Mouse (Mus musculus): ENCODE results near the gene Lmnb2. TPM values are rescaled to one million over a fixed set of nuclear protein-coding genes. Genes with fewer than 3 reads are reported as not detected.

The Lmnb2 gene
- total RNA-seq, 2 experiments from 2014 or later, result 2.7 to 3.2 TPM

DNA sequence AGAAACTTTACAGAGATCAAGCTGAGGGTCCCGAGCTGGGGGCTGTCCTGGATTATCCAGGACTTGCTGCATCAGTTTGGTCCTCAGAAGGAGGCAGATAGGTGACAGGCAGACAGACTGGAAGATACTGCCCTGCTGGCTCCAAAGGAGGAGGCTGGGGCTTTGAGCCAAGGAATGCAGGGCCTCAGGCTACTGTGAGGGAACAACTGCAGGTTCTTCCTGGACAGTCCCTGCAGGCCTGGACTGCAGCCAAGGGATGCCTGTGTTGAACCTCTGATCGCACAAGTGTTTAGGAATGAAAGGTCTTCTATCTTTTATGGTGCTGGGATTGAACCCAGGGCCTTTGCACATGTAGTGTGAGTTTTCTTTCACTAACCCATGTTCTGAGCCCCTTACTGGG lies 29.8 kb upstream of the Lmnb2 start:
- DNase-seq (ENCODE audit: low spot score), result no peak

DNA sequence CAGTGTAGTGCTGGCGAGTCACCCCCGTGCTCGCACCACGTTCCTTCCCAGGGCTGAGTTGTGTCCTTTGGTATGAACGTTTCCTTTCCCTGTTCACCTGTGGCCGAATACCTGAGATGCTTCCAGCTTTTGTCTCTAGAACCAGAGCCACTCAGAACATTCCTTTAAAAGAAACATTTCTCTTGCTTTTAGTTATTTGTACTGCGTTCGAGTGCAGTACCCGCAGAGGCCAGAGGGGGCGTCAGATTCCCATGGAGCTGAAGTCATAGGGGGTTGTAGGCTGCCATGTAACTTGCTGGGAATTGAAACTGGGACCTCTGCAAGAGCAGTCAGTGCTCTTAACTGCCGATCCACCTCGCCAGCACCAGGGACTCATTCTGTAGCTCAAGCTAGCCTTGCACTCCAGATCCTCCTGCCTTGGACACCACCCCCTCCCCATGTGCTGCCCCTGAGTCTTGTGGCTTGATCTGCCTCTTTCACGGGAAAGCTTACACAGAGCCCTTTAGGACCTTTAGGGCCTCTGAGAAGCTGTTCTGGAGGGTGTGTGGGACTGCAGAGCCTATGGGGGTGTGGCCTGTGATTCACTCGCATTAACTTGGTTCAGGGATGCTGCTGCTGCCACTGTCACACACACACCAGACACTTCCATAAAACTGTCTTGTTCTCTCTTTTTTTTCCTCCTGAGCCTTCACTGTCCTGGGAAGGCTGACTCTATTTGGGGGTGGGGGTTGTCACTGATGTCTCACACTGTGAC lies 28.8 kb upstream of the Lmnb2 start:
- no peak for DNase-seq (ENCODE audit: low spot score)

DNA sequence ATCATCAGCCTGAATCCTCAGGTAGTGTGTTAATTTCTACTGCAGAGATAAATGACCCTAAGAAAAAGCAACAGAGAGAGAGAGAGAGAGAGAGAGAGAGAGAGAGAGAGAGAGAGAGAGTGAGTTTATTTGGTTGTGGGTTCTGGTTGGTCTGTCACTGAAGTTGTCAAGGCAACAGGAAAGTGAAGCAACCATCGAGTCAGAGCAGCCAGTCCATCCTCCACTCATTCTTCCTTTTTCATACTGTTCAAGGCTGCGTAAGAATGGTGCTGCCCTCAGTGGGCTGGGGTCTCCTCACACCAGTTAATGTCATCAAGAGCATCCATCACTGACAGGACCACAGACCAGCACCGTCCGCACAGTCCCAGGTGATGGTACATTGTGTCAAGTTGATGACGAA lies 26.2 kb upstream of the Lmnb2 start:
- DNase-seq (ENCODE audit: low spot score), result no peak

DNA sequence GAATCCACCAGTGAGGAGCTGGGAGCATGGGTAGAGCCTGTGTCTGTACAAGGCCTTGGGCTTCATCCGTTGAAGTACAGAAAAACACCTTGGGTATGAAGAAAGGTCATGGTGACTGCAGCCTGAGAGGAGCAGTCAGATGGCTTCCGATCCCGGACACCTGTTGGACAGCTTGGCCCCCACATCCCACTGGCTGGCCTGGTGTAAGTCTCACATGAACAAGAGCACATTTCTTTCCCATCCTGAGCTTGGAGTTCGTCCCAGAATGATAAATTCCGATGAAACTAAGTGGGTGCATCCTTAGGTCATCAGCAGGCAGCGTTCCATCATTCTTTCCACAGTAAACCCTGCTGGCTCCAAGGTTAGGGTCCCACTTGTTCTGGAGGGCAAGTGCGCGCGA lies 25.7 kb upstream of the Lmnb2 start:
- DNase-seq (ENCODE audit: low spot score), result no peak

DNA sequence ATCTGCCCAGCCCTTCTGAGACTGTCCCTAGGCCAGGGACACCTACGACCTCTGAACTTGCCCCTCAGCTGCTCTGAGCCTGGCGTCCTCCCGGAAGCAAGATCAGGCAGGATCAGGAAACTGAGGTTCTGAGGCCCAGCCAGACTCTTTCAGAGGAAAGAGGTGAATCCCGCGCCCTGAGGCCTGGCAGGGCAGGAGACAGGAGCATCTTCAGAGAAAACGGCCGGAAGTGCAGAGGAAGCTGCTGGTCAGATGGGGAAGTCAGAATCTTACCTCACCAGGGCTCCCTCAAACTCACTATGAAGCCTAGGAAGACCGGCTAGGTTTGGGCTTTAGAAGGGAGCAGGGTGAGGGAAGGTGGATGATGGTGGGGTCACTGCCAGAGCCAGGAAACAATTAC lies 24.9 kb upstream of the Lmnb2 start:
- DNase-seq (ENCODE audit: low spot score), result no peak

DNA sequence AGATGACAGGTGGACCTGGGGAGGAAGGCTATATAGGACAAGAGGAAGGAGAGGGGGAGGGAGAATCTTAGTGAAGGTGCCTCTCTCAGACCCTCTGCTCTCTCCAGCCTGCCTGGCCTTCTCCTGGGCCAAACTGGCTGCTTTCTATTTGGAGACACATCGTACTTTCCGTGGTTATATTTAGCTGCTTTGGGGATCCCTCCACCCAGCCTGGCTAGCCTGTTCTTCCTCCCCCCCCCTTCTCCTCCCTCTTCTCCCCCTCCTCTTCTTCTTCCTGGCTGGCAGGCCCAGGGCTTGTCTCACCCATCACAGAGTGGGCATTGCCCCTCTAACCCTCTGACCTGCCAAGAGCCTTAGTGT lies 22.9 kb upstream of the Lmnb2 start:
- DNase-seq (ENCODE audit: low spot score), result peak; percentile 64

DNA sequence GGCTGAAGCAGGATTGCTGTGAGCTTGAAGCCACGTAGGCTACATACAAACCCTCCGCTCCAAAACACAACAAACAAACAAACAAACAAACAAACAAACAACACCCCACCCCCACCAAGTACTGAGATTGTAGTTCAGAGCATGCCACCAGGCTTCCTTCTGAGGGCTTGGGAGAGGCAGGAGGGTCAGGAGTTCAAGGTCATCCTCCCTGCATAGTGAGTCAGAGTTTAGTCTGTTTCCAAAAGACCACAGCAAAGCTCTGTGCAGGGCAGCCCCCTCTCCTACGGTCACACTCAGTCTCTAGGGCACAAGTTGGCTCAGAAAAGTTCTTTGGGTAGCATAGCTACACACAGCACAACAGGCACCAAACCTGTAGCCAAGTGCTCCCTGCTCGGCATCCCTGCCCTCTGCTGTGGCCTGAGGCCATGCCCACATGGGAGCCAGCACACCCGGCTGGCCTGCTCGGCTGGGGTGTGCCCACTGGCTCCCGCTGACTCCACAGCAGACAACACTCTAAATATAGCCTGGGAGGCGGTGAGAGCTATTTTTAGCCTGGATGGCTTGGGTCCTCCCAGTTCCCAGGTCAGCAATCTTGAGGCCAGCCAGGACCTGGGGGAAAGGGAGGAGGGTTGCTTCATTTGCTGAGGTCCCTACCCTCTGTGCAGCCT lies 22.4 kb upstream of the Lmnb2 start:
- DNase-seq (ENCODE audit: low spot score), result peak; percentile 89

DNA sequence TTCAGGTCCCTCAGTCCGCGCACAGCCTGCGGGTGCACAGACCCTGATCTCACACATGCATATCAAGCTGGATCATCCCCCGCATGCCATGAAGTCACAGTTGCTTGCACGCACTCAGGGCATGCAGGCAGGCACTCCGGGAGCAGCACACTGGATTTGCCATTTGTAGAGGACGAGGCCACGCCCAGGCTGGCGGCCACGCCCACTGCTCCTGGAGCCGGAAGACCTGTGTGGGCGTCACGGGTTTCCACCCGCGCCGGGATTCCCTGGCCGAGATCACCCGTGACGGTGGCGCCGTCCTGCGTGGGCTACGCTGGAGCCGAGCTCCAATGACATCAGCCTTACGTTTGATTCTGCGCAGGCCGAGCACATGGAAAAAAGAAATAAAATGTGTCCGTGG lies 21.6 kb upstream of the Lmnb2 start:
- peak; percentile 77 for DNase-seq (ENCODE audit: low spot score)

DNA sequence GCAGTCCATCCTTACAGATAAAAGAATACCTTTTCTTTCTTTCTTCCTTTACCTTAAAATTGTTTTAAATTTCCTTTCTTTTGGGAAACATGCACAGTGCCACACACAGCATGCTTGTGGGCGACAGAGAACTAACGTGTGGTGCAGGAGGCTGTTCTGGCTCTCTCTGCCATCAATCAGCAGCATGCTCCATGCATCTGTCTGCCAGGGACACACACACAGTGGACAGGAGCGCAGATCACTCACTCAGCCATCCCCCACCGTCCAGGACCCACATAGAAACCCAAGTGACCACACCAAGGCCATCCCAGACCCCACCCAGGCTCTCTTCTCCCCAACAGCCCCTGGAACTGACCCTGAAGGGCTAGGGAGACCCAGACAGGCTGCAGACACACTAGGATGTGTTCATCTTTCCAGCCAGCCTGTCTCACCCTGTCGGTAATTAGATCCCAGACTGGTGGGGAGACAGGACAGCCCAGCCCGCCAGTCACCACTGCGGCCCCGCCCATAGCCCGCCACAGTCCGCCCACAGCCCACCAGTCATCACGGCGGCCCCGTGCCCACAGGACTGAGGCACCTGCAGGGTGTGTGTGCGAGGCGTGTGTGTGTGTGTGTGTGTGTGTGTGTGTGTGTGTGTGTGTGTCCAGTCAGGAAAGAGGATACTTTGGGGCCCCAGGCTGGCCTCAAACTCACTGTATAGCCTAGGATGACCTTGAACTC lies 20.9 kb upstream of the Lmnb2 start:
- no peak for DNase-seq (ENCODE audit: low spot score)

DNA sequence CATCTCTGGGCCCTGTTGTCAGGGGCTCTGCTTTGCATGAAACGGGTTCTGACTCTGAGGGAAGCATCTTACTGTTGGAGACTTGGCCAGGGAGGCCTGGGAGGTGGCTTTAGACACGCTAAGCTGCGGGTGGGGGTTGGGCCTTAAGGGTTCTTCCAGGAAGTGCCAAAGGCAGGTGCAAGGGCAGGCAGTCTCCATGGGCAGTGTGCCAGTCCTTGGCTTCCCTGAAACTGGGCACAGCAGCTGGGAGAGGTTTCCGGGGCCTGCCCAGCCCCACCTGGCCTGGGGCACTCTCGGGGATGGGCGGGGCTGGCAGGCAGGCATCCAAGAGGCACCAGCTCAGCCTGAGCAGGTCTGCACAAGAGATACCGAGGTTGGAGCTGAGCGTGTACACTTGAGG lies 19.6 kb upstream of the Lmnb2 start:
- peak; percentile 63 for DNase-seq (ENCODE audit: low spot score)

DNA sequence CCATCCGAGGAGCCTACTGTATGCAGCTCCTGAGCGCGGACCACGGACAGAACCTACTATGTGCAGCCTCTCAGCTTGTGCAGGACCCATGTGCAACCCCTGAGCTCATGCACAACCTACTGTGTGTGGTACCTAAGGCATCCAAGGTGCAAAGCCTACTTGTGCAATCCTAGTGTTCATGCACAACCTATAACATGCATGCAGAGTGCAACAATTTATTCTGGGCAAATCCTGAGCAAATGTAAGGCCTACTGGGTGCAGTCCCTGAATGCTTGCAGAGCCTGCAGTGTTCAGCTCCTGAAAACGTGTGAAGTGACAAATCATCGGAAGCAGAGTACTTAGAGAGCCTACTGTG lies 18.7 kb upstream of the Lmnb2 start:
- no peak for DNase-seq (ENCODE audit: low spot score)

DNA sequence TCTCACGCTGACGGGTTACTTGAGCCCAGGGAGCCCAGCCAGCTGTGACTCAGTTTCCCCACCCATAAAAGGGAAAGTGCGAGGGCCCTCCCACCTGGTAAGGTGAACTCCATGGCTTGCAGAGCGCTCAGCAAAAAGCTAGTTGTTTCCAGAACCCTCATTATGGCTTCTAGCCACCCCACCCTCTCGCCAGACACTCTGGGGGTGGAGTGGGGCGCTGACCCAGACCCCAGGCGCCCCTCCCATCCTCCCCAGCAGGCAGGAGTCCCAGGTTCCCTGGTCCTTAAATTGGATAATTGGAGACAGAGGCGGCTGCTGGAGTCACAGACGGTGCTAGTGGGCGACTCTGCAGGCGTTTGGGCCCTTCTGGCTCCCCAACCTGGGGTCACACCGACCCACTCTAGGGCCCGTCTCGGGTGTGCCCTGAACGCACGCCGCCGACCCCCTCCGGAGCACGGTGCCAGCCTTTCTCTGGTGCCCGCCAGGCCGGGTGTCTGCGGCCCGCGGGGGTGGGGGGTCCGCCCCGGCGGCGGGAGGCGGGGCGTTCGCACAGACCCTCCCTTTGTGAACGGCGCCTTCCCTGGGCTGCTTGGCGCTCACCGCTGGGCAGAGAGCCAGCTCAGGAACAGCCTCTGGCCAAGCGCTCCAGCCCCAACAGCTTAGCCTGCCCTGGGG lies 18.2 kb upstream of the Lmnb2 start:
- peak; percentile 59 for DNase-seq (ENCODE audit: low spot score)

DNA sequence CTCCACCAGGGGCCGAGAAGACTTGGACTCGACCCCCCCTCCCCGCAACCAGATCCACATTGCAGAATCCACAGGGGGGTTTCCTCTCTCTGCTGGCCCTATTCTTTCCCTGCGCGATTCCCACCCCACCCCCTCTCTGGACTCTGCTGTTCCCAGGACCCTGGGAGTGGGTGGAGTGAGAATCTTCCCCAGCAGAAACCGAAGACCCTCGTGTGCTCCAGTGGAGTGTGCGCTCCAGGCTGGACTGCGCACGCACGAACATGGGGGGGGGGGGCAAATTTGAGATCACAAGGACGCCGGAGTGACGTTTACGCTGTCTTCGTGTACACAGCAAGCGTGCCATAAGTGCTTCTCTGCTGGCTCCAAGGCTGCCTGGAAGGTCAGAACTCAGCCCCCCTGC lies 17.7 kb upstream of the Lmnb2 start:
- no peak for DNase-seq (ENCODE audit: low spot score)

DNA sequence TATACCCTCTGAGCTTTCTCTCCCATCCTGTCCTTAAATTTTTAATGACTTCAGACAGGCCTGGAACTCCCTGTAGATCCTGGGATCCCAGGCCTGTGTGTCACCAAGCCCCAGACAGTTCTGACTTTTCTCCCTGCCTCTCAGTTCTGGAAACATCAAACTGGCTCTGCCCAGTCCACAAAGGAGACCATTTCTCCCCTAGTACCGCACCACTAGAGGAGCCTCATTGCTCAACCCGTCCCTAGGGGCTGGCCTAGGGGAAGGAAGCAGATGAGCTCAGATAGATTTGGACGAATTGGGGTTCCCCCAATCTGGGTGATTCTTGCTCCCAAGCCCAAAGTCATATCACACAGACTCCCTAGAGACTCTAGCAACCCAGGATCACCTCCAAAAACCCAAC lies 17.2 kb upstream of the Lmnb2 start:
- peak; percentile 44 for DNase-seq (ENCODE audit: low spot score)

DNA sequence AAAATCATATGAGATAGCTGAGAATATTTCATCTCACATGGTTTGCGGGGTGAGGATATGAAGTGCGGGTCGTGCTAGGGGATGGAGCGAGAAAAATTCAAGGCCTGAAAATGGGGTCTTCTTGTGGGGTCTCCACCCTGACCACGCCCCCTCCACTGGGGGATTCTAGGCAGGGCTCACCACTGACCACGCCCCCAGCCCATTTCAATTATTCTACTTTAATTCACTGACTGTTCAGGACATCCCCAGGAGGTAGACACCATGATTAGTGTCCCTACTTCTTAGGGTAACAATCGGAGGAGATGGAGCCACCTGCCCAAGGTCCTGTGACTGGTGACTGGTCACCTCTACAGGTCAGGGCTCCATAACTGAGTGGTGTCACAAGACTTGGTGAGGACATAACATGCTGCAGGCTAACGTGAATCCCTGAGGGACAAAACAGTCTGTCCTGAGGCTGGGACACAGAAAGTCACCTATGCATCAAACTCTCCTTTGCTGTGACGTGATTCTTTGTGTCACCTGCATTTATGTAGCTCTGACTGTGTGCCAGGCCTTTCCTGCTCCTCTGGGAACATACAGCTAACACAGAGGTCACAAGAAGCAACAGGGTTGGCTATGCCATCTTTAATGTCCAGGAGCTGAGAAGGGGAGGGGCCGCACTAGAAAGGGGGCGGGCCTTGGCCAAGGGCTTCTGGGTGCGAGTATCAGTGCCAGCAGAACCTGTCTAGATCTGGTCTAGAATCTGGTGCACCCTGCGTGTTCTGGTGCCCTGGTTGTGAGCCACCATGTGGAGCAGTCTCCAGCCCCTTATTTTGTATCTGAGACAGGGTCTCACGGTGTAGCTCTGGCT lies 16.3 kb upstream of the Lmnb2 start:
- no peak for DNase-seq (ENCODE audit: low spot score)

DNA sequence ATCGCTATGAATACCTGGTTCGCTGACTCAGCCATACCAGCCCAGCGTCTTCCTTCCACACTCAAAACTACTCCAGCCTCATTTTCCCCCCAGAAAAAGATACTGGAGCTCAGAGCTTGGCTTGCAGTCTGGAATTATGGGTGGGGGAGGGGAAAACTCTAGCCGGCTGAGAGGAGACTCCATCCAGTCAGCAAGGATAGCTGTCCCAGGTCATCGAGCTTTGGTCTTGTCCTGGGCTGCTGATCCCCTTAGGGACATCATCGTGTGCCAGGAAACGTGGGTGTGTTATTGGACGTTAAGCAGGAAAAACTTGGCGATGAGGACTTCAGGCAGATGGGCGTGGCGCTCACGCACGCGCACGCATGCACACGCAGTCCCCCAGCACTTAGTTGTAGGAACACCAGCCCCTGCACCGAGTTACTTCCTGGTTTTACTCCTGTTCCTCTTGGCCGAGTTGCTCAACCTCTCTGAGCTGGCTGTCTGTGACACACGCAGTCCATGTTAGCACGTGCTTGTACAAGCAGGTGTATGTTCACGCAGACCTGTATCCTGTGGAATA lies 15.5 kb upstream of the Lmnb2 start:
- DNase-seq (ENCODE audit: low spot score), result peak; percentile 48

DNA sequence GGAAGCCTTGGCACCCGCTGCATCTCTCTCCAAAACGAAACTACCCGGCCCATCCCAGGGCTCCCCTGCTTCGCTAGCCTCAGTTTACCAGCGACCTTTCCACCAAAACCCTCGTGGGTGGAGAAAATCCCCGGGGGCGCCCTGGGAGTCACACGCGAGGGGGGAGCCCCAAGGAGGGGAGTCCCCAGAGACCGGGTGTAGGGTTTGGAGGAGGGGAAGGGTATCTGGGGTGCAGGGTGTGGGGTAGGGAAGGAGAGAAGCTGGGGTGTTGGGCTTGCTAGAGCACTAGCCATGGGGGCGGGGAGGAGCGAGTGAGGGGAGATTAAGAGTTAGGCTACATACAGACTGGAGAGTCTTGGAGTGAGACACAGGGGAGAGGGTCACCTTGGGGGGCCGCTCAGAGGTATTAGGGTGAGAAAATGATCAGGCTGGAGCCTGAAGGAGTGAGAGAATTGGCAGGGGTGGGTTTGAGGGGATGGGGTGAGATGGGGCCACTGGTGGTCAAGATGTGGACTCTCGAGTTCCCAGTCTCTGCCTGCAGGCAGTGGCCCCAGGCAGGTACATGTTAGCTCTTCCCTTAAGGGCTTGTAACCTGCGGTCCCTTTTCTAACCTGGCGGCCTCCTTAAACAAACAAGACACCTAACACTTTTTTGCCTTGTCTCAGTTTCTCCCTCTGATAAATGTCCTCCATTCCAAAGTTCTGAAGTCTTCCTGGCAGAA lies 14.8 kb upstream of the Lmnb2 start:
- peak; percentile 28 for DNase-seq (ENCODE audit: low spot score)

DNA sequence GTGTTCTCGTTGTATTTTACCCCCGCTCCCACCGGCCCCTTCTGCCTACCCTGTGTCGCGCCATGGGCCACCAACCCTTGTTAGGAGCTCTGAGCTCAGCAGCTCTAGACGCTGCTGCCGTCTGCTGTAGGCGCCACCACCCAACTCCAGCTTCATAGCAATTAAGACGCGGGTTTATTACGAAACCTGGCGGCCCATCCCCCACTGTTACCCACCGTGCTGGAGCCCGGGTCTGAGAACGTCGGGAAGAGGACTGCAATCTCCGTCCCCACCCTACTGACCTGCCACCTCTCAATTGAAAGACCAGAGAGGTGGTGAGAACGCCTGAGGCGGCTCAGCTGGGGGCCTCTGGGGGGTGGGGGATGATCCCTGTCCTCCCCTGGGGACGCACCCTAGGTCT lies 14.2 kb upstream of the Lmnb2 start:
- DNase-seq (ENCODE audit: low spot score), result peak; percentile 44

DNA sequence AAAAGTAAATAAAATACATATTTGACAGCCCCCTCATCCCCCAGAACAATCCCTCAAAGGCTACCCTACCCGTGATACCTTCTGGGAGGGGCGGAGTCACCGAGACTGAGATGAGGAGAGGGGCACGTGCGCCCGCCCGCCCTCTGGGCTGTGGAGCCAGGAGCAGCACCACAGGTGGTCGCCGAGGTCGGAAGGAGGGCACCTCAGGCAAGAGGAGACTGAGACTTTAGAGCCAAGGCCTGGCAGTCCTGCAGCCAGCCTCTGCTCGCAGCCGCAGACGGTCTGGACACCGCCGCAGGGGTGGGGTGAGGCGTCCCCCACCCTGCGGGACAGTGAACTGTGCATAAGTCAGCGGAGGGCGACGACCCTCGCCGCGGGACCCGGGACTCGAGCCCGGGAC lies 13.7 kb upstream of the Lmnb2 start:
- peak; percentile 30 for DNase-seq (ENCODE audit: low spot score)

DNA sequence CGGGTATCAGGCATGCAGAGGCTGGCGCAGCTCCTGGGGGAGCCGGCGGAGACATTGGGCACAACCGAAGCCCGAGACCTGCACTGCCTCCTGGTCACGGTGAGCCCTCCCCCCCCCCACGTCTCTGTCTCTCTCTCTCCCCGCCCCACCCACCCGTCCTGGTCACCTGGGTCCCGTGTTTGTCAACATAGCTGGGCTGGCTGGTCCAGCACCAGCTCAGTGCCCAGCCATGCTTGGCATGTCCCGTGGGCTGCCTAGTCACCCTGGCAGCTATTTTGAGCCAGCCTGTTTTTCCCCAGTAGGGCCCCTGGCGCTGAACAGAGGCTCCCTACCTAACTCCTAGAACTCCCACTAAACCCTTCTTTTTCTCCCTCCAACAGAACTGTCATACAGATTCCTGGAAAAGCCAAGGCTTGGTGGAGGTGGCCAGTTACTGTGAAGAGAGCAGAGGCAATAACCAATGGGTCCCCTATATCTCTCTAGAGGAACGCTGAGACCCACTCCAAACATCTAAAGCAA lies 13.2 kb upstream of the Lmnb2 start:
- peak; percentile 81 for DNase-seq (ENCODE audit: low spot score)
